Mouse (Mus musculus) heart, postnatal 4 days (tissue): ENCODE results near the gene H2al1i. TPM values are rescaled to one million over a fixed set of nuclear protein-coding genes. Genes with fewer than 3 reads are reported as not detected.

Experiments used
- total RNA-seq, 2 experiments: library from RNA; stranded (reverse); gene quantifications; 2 replicates each; pipeline ENCODE4 v1.2.3; 2021

Gene H2al1i
- total RNA-seq, 2 experiments from 2014 or later: not detected

Other genes with a start within 250 kb of the H2al1i start
- gene H2al1a, start 25.4 kb upstream of the H2al1i start, total RNA-seq: not detected
- not detected for gene H2al1b, start 22.2 kb upstream of the H2al1i start, total RNA-seq
- not detected for gene H2al1c, start 19.0 kb upstream of the H2al1i start, total RNA-seq
- gene H2al1d, start 15.8 kb upstream of the H2al1i start, total RNA-seq: not detected
- not detected for gene H2al1e, start 12.7 kb upstream of the H2al1i start, total RNA-seq
- not detected for gene H2al1f, start 9.5 kb upstream of the H2al1i start, total RNA-seq
- gene H2al1g, start 6.4 kb upstream of the H2al1i start, total RNA-seq: not detected
- gene H2al1h, start 3.2 kb upstream of the H2al1i start, total RNA-seq: not detected
- gene H2al1j, start 3.2 kb downstream of the H2al1i start, total RNA-seq: not detected